Mouse (Mus musculus) testis, postnatal 10 days (tissue): ENCODE data around the gene Ift43.

ENCODE experiments used
- DNase-seq: peaks from one replicate; pipeline ENCODE4 v3.0.0; 2021; ENCODE audit warnings: low spot score

Gene Ift43

DNA sequence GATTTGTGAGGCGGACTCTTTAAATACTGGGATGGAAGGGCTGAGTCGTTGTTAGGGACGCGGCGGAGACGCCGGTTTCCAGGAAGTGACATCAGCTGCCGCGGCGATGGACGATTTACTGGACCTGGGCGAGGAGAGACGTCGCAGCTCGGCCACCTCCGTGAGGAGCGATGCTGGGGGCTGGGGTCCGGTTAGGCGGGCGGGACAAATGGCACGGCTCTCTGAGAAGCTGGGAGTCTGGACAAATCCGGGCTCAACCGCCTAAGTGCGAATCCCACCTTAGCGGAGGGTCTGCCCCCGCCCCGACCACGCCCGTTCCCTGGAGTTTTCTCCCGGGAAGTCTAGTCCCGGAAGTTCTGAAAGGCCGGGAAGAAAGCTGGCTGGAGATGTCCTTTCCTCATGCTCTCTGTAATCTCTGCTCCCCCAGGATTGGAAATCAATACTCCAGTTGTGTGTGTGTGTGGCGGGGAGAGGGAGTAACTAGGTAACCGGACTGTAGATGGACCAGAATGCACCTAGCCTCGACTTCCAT, at the start of gene Ift43:
TSS of gene Ift43 (plus strand) at position 61 of the 532 bp plus-strand sequence.
- DNase-seq, result peak; percentile 90

DNA sequence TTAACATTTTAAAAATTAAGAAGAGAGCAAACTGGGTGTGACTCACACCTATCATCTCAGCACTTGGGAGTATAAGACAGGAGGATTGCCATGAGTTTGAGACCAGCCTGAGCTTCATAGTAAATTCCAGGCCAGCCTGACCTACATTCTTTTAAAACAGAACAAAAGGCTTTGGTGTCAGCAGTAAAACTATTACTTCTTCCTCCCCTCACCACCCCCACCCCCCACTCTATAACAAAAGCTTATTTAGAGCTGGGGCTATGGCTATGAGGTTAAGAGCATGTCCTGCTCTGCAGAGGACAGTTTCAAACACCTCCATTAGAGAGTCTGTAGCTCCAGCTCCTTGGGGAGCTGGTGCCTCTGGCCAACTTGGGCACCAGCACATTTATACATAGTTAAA, 46.8 kb upstream of the Ift43 start:
- no peak for DNase-seq

DNA sequence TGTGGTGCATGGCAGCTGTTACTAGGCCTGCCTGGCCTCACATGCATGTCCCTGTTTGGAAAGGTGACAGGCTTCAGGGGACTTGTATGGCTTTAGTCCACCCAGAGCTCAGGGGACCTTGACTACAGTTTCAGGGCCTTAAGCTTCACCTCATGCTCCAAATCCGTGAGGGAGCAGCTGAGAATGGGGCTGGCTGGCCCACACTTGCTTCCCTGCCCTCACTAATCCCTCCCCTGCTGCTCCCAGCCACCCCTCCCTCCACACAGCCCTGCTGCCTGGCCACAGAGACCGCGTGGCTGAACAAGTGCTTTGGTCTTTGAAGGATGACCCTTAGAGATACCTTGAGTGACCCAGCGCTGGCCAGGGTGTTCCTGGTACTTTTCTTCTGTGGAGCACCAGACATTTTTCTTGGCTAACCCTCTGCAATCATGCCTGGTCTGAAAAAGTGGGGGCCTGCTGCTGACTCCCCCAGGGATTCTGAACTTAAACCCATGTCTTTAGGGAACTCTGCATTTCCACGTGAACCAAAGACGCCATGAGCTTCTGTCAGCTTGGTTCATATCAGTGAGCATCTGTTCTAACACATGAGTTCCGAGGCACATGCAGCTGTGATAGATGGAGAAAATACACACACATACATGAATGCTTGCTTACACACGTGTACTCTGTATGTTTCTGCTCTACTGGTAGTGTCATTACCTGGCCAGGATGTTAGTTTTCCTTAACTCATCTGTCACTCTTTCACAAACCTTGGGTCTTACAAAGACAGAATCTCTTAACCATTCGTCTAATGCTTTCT, 45.8 kb upstream of the Ift43 start:
- no peak for DNase-seq

DNA sequence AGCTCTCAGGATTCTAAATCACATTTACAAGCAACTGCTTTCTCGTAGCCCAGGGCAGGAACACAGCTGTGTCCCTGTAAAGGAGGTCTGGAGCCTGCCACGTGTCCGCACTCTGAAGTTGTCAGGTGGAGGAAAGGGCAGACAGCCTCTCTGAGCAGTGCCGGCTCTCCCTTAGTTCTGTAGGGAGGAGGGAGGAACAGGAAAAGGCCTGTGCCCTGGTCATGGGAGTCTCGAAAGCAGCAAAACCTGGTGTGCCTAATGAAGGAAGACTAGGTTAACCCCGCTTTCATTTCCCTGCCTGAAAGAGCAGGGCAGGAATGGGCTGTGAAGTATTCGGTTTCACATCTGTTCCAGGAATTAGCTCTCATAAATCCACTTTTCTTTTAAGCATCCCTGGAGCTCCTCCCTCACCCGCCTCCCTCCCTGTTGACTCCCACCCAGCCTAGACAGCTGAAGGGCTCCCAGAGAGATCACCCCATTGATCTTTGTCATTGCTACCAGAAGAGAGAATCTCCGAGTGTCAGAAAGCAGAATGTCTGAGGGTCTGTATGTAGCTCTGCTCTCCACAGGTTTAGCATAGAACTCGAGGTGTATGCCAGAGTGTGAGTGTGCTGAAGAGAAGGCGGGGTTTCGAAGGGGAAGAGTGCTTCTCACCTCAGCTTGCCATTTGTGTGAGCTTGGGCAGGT, 45.0 kb upstream of the Ift43 start:
- no peak for DNase-seq

DNA sequence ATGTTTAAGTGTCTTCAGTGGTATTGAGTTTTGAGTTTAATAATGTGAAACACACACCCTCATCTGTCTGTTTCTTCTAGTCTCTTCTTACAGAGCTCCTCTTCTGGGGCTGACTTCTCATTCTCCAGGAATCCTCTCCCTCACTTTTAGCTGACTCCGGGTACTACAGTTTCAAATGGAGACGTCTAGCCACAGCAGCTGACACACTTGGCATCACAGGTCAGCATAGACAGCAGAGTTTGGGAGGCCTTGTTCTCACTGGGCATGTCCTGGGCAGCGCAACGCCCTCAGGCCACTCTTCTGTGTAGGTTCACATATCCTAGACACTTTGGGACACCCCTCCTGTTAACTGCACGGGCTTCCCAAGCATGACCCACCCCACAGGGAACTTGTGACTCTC, 43.3 kb upstream of the Ift43 start:
- no peak for DNase-seq

DNA sequence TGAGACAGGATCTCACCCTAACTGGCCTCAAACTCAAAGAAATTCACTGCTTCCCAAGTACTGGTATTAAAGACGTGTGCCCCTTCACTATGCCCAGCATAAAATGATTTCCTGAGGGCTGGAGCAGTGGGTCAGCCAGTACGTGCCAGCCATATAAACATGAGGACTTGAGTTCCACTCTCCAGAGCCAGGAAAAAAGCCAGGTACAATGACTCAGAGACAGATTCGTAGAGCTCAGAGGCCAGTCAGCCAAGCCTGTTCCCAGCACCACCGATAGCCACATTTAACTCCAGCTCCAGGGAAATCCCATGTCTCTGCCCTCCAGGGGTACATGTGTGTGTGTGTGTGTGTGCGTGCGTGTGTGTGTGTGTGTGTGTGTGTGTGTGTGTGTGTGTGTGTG, 42.6 kb upstream of the Ift43 start:
- DNase-seq, result no peak

DNA sequence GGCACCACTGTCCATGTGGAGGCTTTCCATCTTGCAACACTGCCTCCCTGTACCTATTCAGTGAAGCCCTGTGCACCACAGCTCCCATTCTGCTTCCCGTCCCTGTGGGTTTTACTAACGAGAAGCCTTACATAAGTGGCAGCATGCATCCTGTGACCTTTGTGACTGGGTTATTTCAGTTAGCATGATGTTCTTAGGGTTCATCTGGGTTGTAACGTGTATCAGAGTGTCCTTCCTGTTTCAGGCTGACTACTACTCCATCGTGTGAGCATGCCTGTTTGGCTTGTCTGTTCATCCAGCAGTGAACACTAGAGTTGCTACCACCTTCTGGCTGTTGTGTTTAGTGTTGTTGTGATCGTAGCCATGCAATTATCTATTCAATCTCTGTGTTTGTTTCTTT, 36.2 kb upstream of the Ift43 start:
- DNase-seq, result no peak

DNA sequence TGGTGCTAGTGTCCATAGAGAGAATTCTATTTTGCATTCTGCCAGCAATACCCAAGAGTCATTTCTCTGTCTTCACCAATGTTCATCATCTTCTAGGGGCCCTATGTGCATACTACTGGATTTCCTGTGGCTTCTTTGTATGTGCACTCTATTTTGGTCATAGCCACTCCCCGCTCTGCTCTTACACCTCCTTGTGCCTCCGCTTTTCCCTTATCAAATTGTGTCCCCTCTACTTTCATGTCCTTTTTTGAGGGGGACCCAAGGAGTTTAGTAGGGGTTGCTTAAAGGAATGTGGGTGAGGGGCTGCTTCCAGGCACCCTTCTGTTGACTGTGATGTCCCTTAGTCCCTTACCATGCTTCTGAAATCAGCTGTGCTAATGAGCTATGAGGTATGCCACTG, 35.6 kb upstream of the Ift43 start:
- no peak for DNase-seq

DNA sequence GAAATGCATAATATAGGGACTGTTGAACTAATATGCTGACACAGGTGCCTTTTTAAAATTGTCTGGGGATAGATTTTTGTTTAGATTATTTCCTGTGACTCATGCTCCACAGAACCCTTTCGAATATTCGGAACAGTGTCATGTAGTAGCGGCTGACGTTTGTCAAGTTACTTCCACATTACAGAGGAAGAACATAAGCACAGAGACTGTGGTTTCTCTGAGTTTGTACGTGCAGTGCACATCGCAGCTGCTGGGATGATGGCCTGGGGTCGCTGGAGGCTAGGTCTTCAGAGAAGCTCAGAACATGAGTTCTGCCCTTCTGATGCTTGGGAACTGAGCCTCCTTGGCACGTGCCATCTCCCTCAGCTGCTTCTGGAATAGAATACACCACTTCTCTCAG, 35.0 kb upstream of the Ift43 start:
- DNase-seq, result no peak

DNA sequence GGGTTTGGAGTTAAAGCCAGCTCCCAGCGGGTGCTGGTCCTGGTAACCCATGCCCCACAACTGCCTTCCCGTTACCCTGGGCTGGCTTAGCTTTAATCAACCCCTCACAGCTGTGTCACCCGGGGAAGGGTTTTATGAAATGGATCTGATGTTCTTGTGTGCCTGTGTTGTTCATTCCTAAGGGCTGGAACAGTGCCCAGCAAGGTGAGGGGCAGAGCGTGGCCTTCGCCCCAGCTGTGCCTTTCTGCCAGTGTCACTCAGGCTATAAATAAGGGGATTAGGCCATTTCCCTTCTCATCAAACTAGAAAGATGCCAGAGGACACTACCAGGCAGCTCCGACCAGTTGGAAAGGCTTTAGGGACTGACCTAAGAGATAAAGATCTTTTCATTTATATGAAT, 32.5 kb upstream of the Ift43 start:
- DNase-seq, result no peak

DNA sequence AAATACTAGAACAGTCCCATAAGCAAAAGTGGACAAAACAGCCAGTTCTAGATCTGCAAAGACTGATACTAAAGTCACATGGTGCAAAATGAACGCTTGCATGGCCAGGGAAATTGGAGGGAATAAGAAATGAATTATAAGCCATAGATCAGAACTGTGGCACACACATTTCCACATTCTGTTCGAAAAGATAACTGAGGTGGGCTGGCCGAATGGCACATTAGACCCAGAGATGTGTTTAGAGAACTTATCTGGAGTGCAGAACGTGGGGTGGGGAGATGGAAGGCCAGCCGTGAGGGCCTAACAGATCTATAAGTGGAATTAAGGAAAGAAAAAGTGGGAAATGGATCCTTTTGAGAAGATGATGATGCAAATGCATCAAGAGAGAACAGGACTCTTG, 30.9 kb upstream of the Ift43 start:
- DNase-seq, result no peak

DNA sequence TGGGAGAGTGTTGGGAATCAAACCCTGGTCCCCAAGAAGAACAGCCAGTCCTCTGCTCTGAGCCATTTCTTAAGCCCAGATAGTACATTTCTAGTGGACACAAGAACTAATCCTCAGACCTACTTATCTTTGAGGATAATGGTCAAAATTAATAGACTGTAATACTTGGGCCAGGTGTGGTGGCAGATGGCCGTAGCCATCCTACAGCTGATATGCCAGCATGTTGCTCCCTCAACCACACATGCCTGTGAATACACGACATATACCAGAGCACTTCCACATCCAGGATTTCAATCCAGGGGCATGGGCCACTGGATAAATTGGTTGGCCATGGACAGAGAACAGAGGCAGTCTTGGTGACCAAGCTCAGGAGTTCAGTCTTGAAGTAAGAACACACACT, 27.0 kb upstream of the Ift43 start:
- no peak for DNase-seq

DNA sequence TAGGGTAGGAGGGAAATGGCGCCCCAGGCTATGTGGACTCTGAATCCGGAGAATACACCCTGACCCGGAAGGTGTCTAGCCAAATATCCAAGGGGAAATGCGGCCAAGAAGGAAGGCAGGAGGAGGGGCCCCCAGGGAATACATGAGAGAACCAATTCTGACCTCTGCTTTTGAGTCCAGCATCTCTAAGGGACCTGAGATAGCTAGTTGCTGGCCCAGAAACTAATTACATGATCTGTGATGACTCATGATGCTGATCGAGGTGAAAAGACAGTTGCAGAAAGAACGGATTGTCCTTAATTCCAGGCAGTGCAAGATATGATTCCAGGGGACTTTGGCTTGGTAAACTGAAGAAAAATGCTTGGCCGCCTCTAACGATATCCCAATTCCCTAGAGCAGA, 25.4 kb upstream of the Ift43 start:
- no peak for DNase-seq

DNA sequence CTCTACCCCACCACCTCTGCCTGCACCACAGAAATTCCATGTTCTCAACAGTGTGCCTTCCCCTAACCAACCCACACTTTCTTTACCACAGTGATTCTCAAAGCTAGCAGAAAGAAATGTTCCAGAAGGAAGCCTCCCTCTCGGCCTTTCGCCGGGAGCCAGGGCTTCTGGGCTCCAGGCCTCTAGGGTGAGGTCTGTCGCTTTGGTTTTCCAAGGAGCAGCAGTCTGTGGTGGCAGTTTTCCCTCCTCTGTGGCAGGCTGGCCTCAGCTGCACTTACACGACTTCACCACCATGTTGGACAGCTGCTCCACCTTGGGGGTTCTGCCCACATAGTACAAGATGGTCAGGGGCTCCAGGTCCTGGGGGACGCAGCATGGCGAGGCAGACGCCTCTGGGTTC, 24.8 kb upstream of the Ift43 start:
- no peak for DNase-seq

DNA sequence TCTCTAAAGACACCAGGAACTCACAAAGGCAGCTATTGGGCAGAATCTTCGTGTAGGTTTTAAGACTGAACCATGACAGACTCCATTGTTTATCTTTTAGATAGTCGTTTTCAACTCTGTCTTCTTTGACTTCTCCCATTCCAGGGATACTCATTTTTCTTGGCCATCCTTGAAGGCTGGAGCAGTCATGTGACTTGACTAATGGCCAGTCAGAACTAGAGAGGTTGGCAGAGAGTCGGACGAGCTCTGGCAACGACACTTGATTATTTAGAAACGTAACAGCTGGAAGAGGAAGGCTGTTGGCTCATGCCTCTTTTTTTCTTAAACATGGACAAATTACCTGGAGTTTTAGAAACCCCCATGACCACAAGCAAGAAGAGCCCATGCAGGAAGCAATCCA, 23.0 kb upstream of the Ift43 start:
- DNase-seq, result no peak

DNA sequence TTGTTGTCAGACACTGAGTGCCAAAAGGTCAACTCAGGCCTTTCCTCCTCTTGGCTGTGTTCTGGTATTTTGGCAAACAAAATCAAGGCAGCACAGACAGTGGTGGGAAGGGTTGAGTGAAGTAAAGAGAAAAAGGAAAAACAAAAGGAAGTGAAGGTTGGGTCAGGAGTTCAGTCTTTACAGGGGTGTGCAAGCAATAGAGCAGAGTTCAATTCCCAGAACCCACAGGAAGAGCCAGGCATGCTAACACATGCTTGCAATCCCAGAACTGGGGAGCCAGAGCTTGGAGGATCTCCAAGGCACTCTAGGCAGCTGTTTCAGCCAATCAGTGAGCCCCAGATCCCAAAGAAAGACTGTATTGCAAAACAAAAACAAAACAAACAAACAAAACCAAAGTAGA, 17.5 kb upstream of the Ift43 start:
- DNase-seq, result no peak

DNA sequence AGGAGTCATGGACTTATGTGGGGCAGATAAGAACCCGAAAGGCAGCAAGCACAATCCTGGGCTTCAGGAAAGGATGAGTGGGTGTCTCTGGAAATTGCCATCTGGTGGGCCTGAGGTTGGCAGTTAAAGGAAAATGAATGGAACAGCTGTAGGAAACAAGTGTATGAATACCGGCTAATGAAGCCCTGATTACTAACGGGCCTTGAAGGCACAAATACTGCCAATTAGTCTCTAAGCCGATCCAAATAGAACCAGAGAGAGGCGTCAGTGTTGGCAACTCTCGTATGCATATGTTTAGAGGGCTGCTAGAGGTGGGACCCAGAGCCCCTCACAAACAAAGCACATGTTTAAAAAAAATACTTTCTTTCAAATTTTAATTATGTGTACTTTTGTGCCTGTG, 10.9 kb upstream of the Ift43 start:
- no peak for DNase-seq

DNA sequence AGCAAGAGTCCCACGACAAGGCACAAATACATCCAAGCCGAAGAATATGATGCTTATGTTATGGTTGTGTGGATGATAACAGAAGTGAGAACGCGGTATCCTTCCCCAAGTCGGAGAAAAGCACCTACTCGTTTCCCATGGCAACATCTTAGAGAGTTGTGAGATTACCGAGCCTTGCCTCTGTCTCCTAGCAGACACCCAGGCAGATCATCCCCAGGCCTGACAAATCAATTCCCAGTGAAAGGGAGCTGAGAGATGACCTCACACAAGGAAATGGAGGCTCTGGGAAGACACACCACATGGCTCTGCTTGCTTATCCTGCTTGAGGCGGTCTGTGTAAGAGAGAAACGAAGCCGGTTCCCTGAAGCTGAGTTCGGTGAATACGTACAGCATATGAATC, 7.7 kb upstream of the Ift43 start:
- no peak for DNase-seq

DNA sequence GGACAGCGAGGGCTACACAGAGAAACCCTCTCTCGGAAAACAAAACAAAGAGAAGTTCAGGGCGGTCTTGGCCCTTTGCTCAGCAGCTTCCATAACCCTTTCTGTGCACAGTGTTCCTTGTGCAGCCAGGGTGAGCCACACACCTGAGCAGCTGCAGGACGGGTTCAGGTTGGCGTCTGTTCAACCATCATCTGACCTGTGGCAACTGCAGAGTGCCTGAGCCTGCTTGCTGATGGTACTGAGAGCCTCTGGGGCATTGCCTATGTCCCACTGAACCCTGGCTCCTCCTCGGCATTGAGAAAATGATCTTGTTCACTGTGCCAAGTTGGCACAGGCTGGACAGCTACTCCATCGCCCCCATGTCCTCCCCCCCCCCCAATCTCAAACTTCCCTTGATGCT, 7.0 kb upstream of the Ift43 start:
- no peak for DNase-seq

DNA sequence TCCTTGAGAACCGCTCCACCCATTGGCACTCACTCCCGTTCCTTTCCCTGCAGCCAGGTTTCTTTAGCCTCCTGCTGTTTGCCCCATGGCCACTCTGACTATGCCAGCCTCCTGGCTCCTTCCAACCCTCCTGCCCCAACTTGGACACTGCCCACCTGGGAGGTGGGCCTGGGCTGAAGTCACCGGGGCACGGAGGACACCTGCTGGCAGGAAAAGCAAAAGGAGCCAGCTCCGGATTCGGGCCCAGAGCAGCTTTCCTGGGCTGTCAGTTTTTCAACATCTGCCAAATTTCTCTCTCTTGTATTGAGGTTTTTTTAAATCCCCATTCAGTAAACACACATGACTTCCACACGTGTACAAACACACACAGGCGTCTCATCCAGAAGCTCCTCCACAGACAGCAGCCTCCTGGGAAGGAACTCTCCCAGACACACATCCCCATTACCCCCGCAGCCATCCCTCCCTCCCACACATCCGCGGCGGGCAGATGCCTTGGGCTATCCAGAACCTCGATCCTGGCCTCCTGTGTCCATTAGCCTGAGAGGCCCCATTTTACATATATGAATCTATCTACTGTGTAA, 5.9 kb upstream of the Ift43 start:
- peak; percentile 63 for DNase-seq

DNA sequence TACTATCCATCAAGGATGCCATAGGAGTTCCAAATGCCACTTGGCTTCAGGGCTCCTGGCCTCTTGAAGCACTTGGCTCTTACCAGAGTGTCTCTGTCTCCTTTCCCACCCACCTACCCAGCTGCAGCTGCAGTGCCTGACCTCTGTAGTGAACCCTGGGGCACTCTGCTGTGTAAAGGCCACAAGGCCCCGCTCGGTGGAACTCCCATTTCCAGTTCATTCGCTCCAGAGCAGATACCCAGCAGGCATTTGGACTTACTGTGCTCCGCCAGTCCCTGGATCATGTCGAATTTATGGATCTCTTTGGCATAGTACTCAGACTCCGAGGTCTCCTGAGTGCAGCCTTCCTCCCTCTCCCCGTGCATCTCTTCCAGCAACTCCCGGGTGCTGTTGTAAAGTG, 5.0 kb upstream of the Ift43 start:
- DNase-seq, result no peak

DNA sequence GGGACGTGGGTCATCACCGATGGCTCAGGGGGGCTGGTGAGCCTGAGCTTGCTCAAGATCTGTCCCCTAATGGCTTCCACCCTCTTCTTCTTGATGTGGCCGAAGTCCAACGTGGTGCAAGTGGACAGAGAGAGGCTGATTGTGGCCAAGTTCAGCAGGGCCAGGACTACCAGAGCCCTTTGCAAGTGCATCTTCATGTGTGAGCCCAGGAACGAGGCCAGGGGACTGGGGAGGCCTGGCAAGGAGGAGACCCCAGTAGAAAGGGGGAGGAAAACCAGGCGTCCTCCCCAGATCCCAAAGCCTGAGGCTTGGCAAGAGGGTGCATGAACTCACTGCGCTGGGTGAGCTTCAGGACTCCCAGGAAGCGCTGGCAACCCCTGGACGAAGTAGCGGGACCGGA, 4.6 kb upstream of the Ift43 start:
- peak; percentile 51 for DNase-seq

DNA sequence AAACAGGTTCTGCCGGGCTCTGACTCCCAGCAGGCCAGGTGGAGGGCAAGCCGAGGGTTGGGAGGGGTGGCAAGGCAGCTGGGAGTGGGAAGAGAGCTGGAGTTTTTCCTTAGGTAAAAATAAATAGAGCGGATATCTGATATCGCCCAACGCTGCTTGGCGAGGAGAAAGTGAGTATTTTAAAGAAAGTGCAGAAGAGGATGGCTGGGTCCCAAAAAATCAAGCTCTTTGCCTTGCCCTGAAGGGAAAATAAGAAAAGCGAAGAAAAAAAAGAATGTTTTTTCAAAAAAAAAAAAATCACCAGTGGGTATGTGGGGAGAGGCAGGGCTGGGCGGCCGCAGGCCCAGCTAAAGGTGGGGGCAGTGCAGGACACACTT, 4.2 kb upstream of the Ift43 start:
- DNase-seq, result no peak
